Mouse (Mus musculus) adrenal gland, postnatal 10 days (tissue): ENCODE results near the gene Ankrd24. TPM values are rescaled to one million over a fixed set of nuclear protein-coding genes. Genes with fewer than 3 reads are reported as not detected.
A peak's percentile ranks its signal among the peaks of the same experiment; 100 is the strongest.

Source experiments
- DNase-seq: peaks from one replicate; pipeline ENCODE4 v3.0.0; 2021; ENCODE audit warnings: mixed read lengths
- total RNA-seq, 2 experiments: library from RNA; stranded (reverse); gene quantifications; 2 replicates each; pipeline ENCODE4 v1.2.3; 2021

Ankrd24 gene
- total RNA-seq, 2 experiments from 2014 or later = 15.2 to 26.7 TPM

- no peak for DNase-seq
These were observed 22.7 kb upstream of the Ankrd24 start for GRCm38 (mm10) chr10:81605666-81605973.

GRCm38 (mm10) chr10:81605974-81606751 lies 22.2 kb upstream of the Ankrd24 start, which contains the start of gene BC025920:
BC025920 (plus strand) TSS chr10:81606270.
- DNase-seq = peak; percentile 96

GRCm38 (mm10) chr10:81608308-81608707 lies 20.0 kb upstream of the Ankrd24 start:
- no peak for DNase-seq

- no peak for DNase-seq
These were observed 15.6 kb upstream of the Ankrd24 start for GRCm38 (mm10) chr10:81612779-81613178.

GRCm38 (mm10) chr10:81615486-81615885 lies 12.9 kb upstream of the Ankrd24 start:
- DNase-seq = no peak

- DNase-seq = no peak
These were observed 8.4 kb upstream of the Ankrd24 start for GRCm38 (mm10) chr10:81619976-81620375.

GRCm38 (mm10) chr10:81620786-81621185 lies 7.6 kb upstream of the Ankrd24 start:
- no peak for DNase-seq

- DNase-seq = no peak
These were observed 4.9 kb upstream of the Ankrd24 start for GRCm38 (mm10) chr10:81623441-81623840.

- no peak for DNase-seq
These were observed 2.0 kb upstream of the Ankrd24 start for GRCm38 (mm10) chr10:81626101-81626993.

GRCm38 (mm10) chr10:81626994-81627835 lies 1.1 kb upstream of the Ankrd24 start, which contains the start of gene Sirt6:
Sirt6 (minus strand) TSS chr10:81627797.
- peak; percentile 93 for DNase-seq

GRCm38 (mm10) chr10:81627836-81628220 lies 512 bp upstream of the Ankrd24 start:
- peak; percentile 47 for DNase-seq

- DNase-seq = peak; percentile 91
These were observed 5.1 kb downstream of the Ankrd24 start for GRCm38 (mm10) chr10:81633253-81634099.

- no peak for DNase-seq
These were observed 8.0 kb downstream of the Ankrd24 start for GRCm38 (mm10) chr10:81636338-81636737.

GRCm38 (mm10) chr10:81638101-81638500 lies 9.8 kb downstream of the Ankrd24 start:
- DNase-seq = peak; percentile 0

GRCm38 (mm10) chr10:81640825-81641224 lies 12.5 kb downstream of the Ankrd24 start:
- peak; percentile 36 for DNase-seq

GRCm38 (mm10) chr10:81641566-81641965 lies 13.2 kb downstream of the Ankrd24 start:
- DNase-seq = peak; percentile 5

GRCm38 (mm10) chr10:81641978-81642647 lies 13.8 kb downstream of the Ankrd24 start:
- DNase-seq = peak; percentile 19

- no peak for DNase-seq
These were observed 14.5 kb downstream of the Ankrd24 start for GRCm38 (mm10) chr10:81642648-81643448.

- DNase-seq = peak; percentile 97
These were observed 15.2 kb downstream of the Ankrd24 start for GRCm38 (mm10) chr10:81643449-81644055.
